Mouse (Mus musculus) heart, embryonic 16.5 days (tissue): ENCODE data around the gene Aprt. TPM values are rescaled to one million over a fixed set of nuclear protein-coding genes. Genes with fewer than 3 reads are reported as not detected.

ENCODE experiments used
- ATAC-seq: fragments of 200-750 bp; cut with Nextera tagmentation; replicated peaks from 2 replicates; pipeline ENCODE4 v1.8.0; 2017; ENCODE audit warnings: moderate number of reproducible peaks; ENCODE audit not compliant: insufficient read depth, low FRiP score; ENCODE audit errors: extremely low read depth
- H3K27ac ChIP-seq: fragments of 300-500 bp; sonication (generic); 2 replicates; pipeline ENCODE4 v1.5.1; 2014; ENCODE audit warnings: mild to moderate bottlenecking, low read length, control low read depth, moderate library complexity
- H3K27me3 ChIP-seq: fragments of 300-500 bp; sonication (generic); 2 replicates; pipeline ENCODE4 v1.6.1; 2014; ENCODE audit warnings: low read length, mixed read lengths; ENCODE audit not compliant: control insufficient read depth, insufficient read depth
- H3K36me3 ChIP-seq: fragments of 300-500 bp; sonication (generic); 2 replicates; pipeline ENCODE4 v1.6.1; 2014; ENCODE audit not compliant: control insufficient read depth, insufficient read depth
- H3K4me1 ChIP-seq: fragments of 300-500 bp; sonication (generic); 2 replicates; pipeline ENCODE4 v1.6.1; 2014; ENCODE audit warnings: low read length, mixed read lengths; ENCODE audit not compliant: control insufficient read depth, insufficient read depth
- H3K4me2 ChIP-seq: fragments of 300-500 bp; sonication (generic); 2 replicates; pipeline ENCODE4 v1.6.1; 2014; ENCODE audit warnings: low read depth, mild to moderate bottlenecking, control low read depth, low read length
- H3K4me3 ChIP-seq: fragments of 300-500 bp; sonication (generic); 2 replicates; pipeline ENCODE4 v1.5.1; 2014; ENCODE audit warnings: mild to moderate bottlenecking, control low read depth, low read length
- H3K9ac ChIP-seq: fragments of 300-500 bp; sonication (generic); 2 replicates; pipeline ENCODE4 v1.6.1; 2014; ENCODE audit warnings: low read length, control low read depth
- H3K9me3 ChIP-seq: fragments of 300-500 bp; sonication (generic); replicated peaks from 2 replicates; pipeline ENCODE4 v1.6.1; 2016; ENCODE audit warnings: low read length; ENCODE audit not compliant: control insufficient read depth
- WGBS: fragments of 180-500 bp; shearing (Covaris S2); extraction: QIAGEN DNeasy Blood & Tissue Kit; methylation state at CpG from one replicate; pipeline ENCODE4 v1.1.7; 2014; 5-methylcytosine and 5-hydroxymethylcytosine counted together
- polyA plus RNA-seq: library from polyadenylated mRNA; unstranded; fragments of >200 nt; fragmentation: Nextera tagmentation; extraction: Ambion mirVana; gene quantifications from 2 replicates; pipeline ENCODE4 v1.2.1, GENCODE M21; 2015

Aprt gene
- polyA plus RNA-seq: 159 and 204 TPM in 2 replicates

DNA sequence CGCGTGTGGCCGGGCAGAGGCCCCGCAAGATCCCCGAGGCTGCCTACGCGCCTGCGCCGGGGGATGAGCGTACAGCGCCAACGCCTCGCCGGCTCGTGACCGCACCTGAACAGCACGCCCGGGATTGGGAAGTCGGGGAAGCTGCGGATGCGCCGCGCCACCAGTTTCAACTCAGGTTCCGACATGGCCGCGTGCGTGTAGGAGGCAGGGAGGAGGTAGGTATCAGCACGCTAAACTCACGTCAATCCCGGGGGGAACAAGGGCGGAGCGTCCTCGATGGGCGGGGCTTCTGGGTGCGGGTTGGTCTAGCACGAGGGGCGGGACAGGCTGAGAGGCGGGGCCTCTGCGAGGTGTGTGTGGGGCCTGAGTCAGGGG is at the start of gene Aprt:
Gene Aprt (minus strand): TSS at position 262 of the 375 bp plus-strand sequence.
- under 1% methylated on average over 39 of the region's 39 CpGs for WGBS
- H3K27me3 ChIP-seq: no peaks in the 10 kb centered on the region
- H3K9me3 ChIP-seq: no peaks in the 10 kb centered on the region
- ATAC-seq: peak; percentile 90
- H3K4me2 ChIP-seq: peak within 1 kb of the TSS; percentile 84
- peak within 1 kb of the TSS; percentile 82 for H3K9ac ChIP-seq
- H3K4me1 ChIP-seq: peaks cover 29% of the 10 kb centered on the region
- peaks cover 12% of the 10 kb centered on the region for H3K36me3 ChIP-seq
- peak within 1 kb of the TSS; percentile 54 for H3K27ac ChIP-seq
- peak within 1 kb of the TSS; percentile 72 for H3K4me3 ChIP-seq

DNA sequence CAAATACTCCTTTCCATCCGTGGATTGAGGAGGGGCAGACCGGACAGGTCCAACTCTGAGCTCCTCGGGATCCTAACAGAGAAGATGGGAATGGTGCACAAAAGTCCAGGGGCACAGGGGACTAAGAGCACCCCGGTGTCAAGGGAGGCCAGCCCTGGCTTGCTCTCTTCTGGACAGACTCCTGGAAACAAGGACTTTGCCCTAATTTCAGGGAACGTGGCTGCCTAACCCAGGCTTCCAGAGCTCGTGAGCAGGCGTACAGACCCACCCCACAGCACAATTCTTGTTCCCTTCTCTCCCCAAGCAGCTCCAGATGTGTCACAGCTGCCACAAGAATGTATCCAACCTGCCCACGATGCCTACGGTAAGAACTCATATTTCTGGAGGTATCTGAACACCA is 49.1 kb upstream of the Aprt start:
- Histone ChIP-seq H3K4me2 (no peak overlapping the region), H3K9ac (no peak overlapping the region), H3K9me3 (no peaks in the 10 kb centered on the region), H3K36me3 (no peaks in the 10 kb centered on the region), H3K4me3 (no peak overlapping the region), H3K27ac (no peak overlapping the region), H3K27me3 (no peaks in the 10 kb centered on the region), H3K4me1 (no peaks in the 10 kb centered on the region)
- ATAC-seq: no peak
- 78% methylated on average over 9 of the region's 9 CpGs for WGBS

DNA sequence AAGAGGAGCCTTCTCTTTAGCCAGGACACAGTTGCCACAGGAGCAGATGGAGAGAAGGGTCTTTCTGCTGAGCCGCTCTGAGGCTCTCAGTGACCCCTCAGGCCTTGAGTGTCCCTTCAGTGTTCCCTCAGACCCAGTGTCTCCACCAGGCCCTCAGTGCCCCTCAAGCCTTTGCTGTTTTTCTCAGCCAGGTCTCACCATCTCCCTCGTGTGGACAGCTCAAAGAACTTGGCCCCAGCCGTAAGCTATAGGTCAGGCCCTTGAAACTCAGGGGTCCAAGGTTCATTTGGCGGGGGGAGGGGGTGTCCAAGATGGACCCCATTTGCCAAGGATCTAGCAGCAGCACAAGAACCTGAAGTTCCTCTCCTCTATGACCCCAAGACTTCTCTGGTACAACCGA is 47.9 kb upstream of the Aprt start:
- Histone ChIP-seq H3K4me3 (no peak overlapping the region), H3K27ac (no peak overlapping the region), H3K9me3 (no peaks in the 10 kb centered on the region), H3K4me2 (no peak overlapping the region), H3K27me3 (no peaks in the 10 kb centered on the region), H3K36me3 (no peaks in the 10 kb centered on the region), H3K4me1 (no peaks in the 10 kb centered on the region), H3K9ac (no peak overlapping the region)
- WGBS: 66% methylated on average over 5 of the region's 5 CpGs
- no peak for ATAC-seq

DNA sequence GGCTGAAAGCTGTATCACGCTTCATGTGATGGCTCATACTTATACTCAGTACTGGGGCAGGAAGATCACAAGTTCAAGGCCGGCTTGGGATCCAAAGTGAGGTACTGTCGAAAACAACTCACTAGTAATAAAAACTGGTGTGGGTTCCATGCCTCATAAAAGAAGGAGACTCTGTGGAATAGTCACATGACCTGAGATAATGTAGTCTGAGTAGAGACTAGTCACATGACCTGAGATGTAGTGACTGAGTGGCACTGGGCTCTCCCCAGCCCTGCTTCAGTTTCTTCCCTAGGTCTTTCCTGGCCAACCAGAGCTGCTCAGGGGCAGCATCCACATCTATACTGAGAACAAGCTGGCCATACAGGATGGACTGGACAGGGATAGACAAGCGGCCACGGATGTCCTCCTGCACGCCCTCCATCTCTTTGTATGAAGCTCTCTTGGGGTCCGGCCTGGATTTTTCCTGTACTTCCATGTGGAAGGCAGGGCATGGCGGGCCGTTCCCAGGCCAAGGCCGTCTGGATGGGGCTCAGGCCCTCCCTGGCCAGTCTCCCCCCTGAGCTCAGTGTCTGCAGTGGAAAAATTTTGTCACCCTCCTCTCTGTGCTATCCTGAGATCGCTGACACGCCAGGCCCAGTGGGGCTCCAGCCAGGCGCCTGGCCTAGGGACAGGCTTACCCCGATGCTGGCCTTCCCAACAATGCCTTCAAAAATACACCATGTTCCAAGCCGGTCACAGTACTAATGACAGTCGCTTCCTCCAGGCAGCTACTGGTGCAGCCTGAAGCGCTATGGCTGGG is 47.3 kb upstream of the Aprt start:
- no peaks in the 10 kb centered on the region for H3K36me3 ChIP-seq
- H3K4me3 ChIP-seq: no peak overlapping the region
- WGBS: 77% methylated on average over 17 of the region's 17 CpGs
- H3K27ac ChIP-seq: no peak overlapping the region
- no peak overlapping the region for H3K9ac ChIP-seq
- 0 out of 2 replicates have a peak, but pooled peaks have one; percentile 18 for ATAC-seq
- H3K4me2 ChIP-seq: no peak overlapping the region
- no peaks in the 10 kb centered on the region for H3K4me1 ChIP-seq
- H3K27me3 ChIP-seq: no peaks in the 10 kb centered on the region
- H3K9me3 ChIP-seq: no peaks in the 10 kb centered on the region

DNA sequence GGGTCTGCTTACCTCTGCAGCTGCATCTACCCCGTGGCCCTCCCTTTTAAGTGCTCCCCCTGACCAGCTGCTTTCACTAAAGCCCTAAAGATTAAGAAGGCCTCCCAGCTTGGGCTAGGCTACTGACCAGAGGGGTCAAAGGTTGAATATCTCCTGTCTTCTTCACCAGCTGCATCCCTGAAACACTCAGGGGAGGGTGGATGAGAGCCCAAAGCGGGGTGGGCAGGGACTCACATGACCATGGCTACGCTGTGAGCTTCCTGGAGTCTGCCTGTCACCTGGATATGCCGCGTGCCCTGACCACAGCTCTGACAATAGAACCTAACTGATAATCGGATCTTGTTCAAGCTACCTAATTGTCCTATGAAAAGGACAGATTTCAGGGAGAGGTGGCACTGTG is 46.0 kb upstream of the Aprt start, which contains the start of gene Pabpn1l:
Gene Pabpn1l (minus strand): TSS at position 13 of the 400 bp plus-strand sequence.
- no peaks in the 10 kb centered on the region for H3K36me3 ChIP-seq
- H3K27ac ChIP-seq: no peak within 1 kb of the TSS
- H3K4me1 ChIP-seq: peaks cover 3% of the 10 kb centered on the region
- H3K27me3 ChIP-seq: no peaks in the 10 kb centered on the region
- H3K9me3 ChIP-seq: no peaks in the 10 kb centered on the region
- H3K4me3 ChIP-seq: no peak within 1 kb of the TSS
- no peak for ATAC-seq
- H3K9ac ChIP-seq: no peak within 1 kb of the TSS
- 65% methylated on average over 6 of the region's 6 CpGs for WGBS
- H3K4me2 ChIP-seq: no peak within 1 kb of the TSS

DNA sequence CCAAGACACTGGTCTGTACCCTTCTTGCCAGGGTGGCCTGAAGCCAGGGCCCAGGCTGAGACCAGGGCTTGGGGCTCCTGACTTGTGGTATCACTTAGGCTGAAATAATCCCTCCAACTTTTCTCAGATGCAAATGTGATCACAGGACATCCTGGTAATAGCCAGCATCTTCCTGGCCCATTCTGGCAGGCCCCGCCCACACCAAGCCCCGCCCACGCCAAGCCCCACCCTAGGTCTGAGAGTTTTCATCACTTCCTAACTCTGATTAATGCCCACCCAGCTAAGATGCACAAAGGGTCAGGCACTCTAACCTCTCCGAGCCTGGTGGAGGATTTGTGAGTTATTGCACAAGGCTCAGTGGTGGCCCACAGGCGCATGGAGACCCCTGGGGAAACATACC is 43.7 kb upstream of the Aprt start:
- Histone ChIP-seq H3K4me2 (no peak overlapping the region), H3K4me1 (peaks cover 3% of the 10 kb centered on the region), H3K9me3 (no peaks in the 10 kb centered on the region), H3K36me3 (no peaks in the 10 kb centered on the region), H3K9ac (no peak overlapping the region), H3K4me3 (no peak overlapping the region), H3K27ac (no peak overlapping the region), H3K27me3 (no peaks in the 10 kb centered on the region)
- 39% methylated on average over 5 of the region's 5 CpGs for WGBS
- ATAC-seq: no peak

DNA sequence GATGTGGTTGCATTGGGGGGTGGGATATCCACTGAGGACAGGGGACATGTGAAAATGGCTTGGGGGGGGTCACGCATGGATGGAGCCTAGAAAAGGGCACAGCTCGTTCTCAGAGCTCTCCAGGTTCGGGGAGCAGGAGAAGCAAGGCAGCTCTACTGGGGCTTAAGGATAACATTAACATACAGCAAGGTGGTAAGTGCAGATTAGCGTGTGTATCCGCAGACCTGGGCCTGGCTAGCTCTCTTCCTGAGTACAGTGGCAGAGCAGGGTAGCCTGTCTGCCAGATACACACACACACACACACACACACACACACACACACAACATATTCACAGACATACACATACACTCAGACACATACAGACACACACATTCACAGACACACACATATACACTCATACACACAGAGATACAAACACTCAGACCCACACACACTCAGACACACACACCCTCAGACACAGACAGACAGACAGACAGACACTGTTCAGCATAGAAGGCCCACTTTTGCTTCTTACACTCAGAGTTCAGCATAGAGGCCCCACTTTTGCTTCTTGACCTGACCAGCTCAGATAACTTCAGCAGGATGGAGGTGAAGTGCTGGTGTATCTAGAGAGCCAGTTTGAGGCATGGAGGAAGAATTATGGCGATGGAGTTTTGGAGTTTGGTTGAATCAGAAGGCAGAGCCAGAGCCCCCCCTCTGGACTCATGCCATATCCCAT is 42.1 kb upstream of the Aprt start:
- H3K27me3 ChIP-seq: no peaks in the 10 kb centered on the region
- H3K4me3 ChIP-seq: no peak overlapping the region
- H3K9me3 ChIP-seq: no peaks in the 10 kb centered on the region
- WGBS: 68% methylated on average over 6 of the region's 6 CpGs
- ATAC-seq: no peak
- H3K4me1 ChIP-seq: peaks cover 3% of the 10 kb centered on the region
- H3K36me3 ChIP-seq: peaks cover 4% of the 10 kb centered on the region; the same call in 1 of the 2 replicates
- H3K27ac ChIP-seq: no peak overlapping the region
- H3K4me2 ChIP-seq: no peak overlapping the region
- no peak overlapping the region for H3K9ac ChIP-seq

DNA sequence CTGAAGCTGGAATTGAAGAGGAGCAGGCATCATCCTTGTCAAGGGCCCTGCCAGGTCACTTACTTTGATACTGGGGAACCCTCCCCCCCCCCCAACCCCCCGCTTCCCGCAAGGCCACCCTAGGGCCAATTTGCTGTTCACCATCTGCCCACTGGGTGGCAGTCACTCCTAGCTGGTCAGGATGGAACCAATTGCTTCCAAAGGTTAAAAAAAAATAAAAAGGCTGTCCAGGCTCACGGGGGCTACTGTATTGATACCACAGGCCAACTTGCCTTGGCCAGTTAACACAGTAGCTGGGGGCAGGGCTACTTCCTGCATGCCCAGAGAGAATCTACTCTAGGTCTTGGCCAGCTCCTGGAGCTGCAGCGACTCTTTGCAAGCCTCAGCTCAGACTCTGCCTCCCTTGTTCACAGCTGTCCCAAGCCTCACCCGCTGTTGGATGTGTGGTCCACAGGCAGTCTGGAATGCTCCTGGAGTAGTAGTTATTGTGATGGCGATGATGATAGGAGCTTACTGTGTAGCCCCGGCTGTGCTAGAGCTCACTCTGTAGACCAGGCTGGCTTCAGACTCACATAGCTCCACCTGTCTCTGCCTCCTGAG is 41.3 kb upstream of the Aprt start:
- no peak overlapping the region for H3K4me2 ChIP-seq
- H3K4me1 ChIP-seq: peaks cover 3% of the 10 kb centered on the region
- ATAC-seq: no peak
- H3K27me3 ChIP-seq: no peaks in the 10 kb centered on the region
- no peaks in the 10 kb centered on the region for H3K9me3 ChIP-seq
- WGBS: 29% methylated on average over 5 of the region's 7 CpGs
- no peak overlapping the region for H3K27ac ChIP-seq
- H3K4me3 ChIP-seq: no peak overlapping the region
- H3K9ac ChIP-seq: no peak overlapping the region; the same call in 1 of the 2 replicates
- peaks cover 4% of the 10 kb centered on the region; the same call in 1 of the 2 replicates for H3K36me3 ChIP-seq
